Mouse (Mus musculus) heart, adult 2 months (tissue): ENCODE measurements around the gene Tspan5.

Experiments used
- CTCF ChIP-seq: fragments of 200-600 bp; IDR thresholded peaks from 2 replicates; pipeline ENCODE4 v1.8.1; 2022; ENCODE audit warnings: antibody characterized with exemption, mild to moderate bottlenecking, moderate library complexity
- EP300 ChIP-seq: fragments of 200-500 bp; IDR thresholded peaks from 2 replicates; pipeline ENCODE4 v1.6.1; 2011; ENCODE audit warnings: low read depth, low read length, control low read depth; ENCODE audit not compliant: insufficient read depth
- POLR2A ChIP-seq: fragments of 200-500 bp; IDR thresholded peaks from 2 replicates; pipeline ENCODE4 v1.6.1; 2011; ENCODE audit warnings: mild to moderate bottlenecking, low read depth, low read length, control low read depth; ENCODE audit not compliant: insufficient read depth

DNA sequence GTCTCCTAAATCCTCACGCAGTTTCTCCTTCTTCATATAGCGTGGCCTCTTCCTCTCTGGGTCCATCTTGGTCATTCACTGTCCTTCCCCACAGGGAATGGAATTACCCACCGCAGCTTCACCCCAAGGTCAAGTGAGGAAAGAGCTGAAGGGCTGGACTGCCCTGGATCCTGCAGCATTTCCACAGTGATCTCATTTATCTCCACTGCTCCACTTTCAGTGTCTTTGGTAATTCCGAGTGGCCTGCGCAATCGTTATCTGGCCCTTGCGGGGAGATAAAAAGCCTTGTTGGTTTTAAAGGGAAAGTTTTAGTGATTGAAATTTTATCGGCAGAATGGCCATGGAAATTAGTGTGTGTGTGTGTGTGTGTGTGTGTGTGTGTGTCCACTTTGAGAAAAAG, 14.4 kb upstream of the Tspan5 start:
- TF ChIP-seq CTCF (no peak), POLR2A (no peak), EP300 (no peak)
